Mouse (Mus musculus): ENCODE data around the gene Unc5b. TPM values are rescaled to one million over a fixed set of nuclear protein-coding genes. Genes with fewer than 3 reads are reported as not detected.

Gene Unc5b
- polyA plus RNA-seq, 1 experiment from 2014 or later: 7.9 TPM

DNA sequence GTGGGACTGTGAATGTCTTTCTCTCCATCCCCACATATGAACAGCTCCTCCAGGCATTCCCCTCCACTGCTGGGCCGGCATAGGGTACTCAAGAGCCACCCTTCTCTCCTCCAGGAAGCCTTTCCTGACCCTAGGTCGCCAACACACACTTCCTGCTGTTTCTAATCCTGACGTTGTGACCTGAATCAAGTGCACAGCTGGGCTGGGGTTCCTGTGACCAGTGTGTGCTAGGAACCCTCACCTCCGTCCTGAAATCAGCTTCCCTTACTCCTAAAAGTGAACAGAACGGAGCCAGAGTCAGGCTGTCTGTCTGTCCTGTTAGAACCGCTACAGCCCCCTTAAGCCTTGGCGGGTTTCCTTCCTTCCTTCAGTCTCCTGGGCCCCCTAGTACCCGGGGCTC, 7.6 kb downstream of the Unc5b start:
- Histone ChIP-seq H3K4me1 (ENCODE audit: control insufficient read depth, insufficient read depth, low read length) (peaks cover 74% of the 10 kb centered on the region), H3K36me3 (ENCODE audit: control insufficient read depth, insufficient read depth, low read length) (no peaks in the 10 kb centered on the region), H3K9me3 (ENCODE audit: control insufficient read depth, low read length) (no peaks in the 10 kb centered on the region), H3K9ac (ENCODE audit: low read depth, low read length) (no peak overlapping the region), H3K4me3 (ENCODE audit: low read length) (no peak overlapping the region), H3K27me3 (ENCODE audit: control insufficient read depth, insufficient read depth, low read length) (peaks cover 5% of the 10 kb centered on the region; the same call in 1 of the 2 replicates), H3K27ac (ENCODE audit: low read depth, low read length) (peak overlapping the region; percentile 55), H3K4me2 (replicated peaks; ENCODE audit: low read depth, low read length) (no peak overlapping the region)
- no peak for ATAC-seq (ENCODE audit: low FRiP score, low TSS enrichment)
- 17% methylated on average over 8 of the region's 8 CpGs for WGBS

DNA sequence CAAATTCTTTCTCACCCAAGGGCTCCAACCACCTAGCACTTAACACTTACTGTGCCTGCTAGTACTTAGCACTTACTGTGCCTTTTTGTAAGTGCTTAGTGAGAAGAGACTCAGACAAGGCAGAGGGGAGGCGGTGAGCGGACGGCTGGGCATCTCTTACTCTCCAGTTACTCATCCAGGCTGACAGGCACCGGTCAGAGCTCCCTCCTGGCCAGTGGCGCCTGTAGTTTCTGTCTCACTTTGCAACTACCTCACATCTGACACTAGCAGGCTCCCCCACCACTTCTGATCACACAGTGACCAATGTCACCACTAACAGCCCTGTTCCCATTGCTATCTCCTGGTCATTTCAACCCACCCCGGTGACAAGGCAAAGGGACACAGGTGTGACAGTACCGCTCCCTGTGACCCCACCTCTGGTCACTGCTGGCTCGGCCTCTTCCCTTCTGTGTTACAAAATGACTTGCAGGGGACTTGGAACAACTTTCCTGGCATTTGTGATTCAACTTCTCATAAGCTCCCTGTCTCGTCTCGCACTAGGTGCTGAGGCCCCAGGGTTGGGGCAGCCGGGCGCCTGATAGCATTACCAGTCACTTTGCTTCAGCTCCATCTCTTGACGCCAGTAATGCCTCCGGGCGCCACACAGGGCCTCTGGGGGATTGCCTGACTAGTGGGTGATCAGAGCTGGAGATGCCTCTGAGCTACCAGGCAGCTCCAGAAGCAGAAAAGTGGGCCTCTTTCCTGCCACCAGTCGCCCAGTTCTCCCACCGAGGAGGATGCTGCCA, 8.5 kb downstream of the Unc5b start:
- Histone ChIP-seq H3K4me1 (ENCODE audit: control insufficient read depth, insufficient read depth, low read length) (peaks cover 70% of the 10 kb centered on the region), H3K9ac (ENCODE audit: low read depth, low read length) (no peak overlapping the region), H3K9me3 (ENCODE audit: control insufficient read depth, low read length) (no peaks in the 10 kb centered on the region), H3K4me3 (ENCODE audit: low read length) (no peak overlapping the region), H3K27me3 (ENCODE audit: control insufficient read depth, insufficient read depth, low read length) (no peaks in the 10 kb centered on the region; the same call in 1 of the 2 replicates), H3K27ac (ENCODE audit: low read depth, low read length) (no peak overlapping the region), H3K36me3 (ENCODE audit: control insufficient read depth, insufficient read depth, low read length) (no peaks in the 10 kb centered on the region), H3K4me2 (replicated peaks; ENCODE audit: low read depth, low read length) (no peak overlapping the region)
- ATAC-seq (ENCODE audit: low FRiP score, low TSS enrichment): no peak
- WGBS: 64% methylated on average over 17 of the region's 17 CpGs

- H3K27me3 ChIP-seq (ENCODE audit: control insufficient read depth, insufficient read depth, low read length): no peaks in the 10 kb centered on the region
- WGBS: 51% methylated on average over 7 of the region's 7 CpGs
- H3K4me2 ChIP-seq (replicated peaks; ENCODE audit: low read depth, low read length): no peak overlapping the region
- no peaks in the 10 kb centered on the region for H3K9me3 ChIP-seq (ENCODE audit: control insufficient read depth, low read length)
- no peak overlapping the region for H3K9ac ChIP-seq (ENCODE audit: low read depth, low read length)
- H3K4me3 ChIP-seq (ENCODE audit: low read length): no peak overlapping the region
- no peak for ATAC-seq (ENCODE audit: low FRiP score, low TSS enrichment)
- H3K36me3 ChIP-seq (ENCODE audit: control insufficient read depth, insufficient read depth, low read length): no peaks in the 10 kb centered on the region
- H3K27ac ChIP-seq (ENCODE audit: low read depth, low read length): peak overlapping the region; percentile 30; the same call in 1 of the 2 replicates
- peaks cover 70% of the 10 kb centered on the region for H3K4me1 ChIP-seq (ENCODE audit: control insufficient read depth, insufficient read depth, low read length)
These were observed 9.5 kb downstream of the Unc5b start for GRCm38 (mm10) chr10:60821736-60822358.

GRCm38 (mm10) chr10:60821311-60821710, 10.1 kb downstream of the Unc5b start:
- Histone ChIP-seq H3K4me3 (ENCODE audit: low read length) (no peak overlapping the region), H3K27ac (ENCODE audit: low read depth, low read length) (no peak overlapping the region), H3K4me2 (replicated peaks; ENCODE audit: low read depth, low read length) (no peak overlapping the region), H3K9me3 (ENCODE audit: control insufficient read depth, low read length) (no peaks in the 10 kb centered on the region), H3K27me3 (ENCODE audit: control insufficient read depth, insufficient read depth, low read length) (no peaks in the 10 kb centered on the region), H3K4me1 (ENCODE audit: control insufficient read depth, insufficient read depth, low read length) (peaks cover 70% of the 10 kb centered on the region), H3K9ac (ENCODE audit: low read depth, low read length) (no peak overlapping the region), H3K36me3 (ENCODE audit: control insufficient read depth, insufficient read depth, low read length) (no peaks in the 10 kb centered on the region)
- no peak for ATAC-seq (ENCODE audit: low FRiP score, low TSS enrichment)

DNA sequence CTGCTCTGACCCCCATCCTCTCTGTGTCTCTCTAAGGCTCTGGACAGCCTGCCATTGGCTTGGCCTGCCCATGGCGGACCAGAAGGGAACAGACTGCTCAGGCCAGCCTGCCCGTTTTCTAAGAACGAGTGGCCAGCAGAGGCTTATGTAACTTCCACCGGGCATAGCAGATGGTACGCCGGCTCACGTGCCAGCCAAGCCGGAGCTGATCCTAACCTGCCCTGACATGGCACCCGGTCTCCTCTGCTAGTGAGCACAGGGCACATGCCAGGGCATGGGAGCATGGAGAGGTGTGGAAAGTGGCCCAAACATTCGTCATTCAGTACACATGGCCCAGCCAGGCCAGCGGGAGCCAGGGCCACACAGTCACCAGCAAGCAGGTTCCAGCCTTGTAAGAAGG, 10.8 kb downstream of the Unc5b start:
- Histone ChIP-seq H3K4me2 (replicated peaks; ENCODE audit: low read depth, low read length) (no peak overlapping the region), H3K9me3 (ENCODE audit: control insufficient read depth, low read length) (no peaks in the 10 kb centered on the region), H3K4me1 (ENCODE audit: control insufficient read depth, insufficient read depth, low read length) (peaks cover 72% of the 10 kb centered on the region), H3K27me3 (ENCODE audit: control insufficient read depth, insufficient read depth, low read length) (no peaks in the 10 kb centered on the region), H3K27ac (ENCODE audit: low read depth, low read length) (peak overlapping the region; percentile 30; the same call in 1 of the 2 replicates), H3K4me3 (ENCODE audit: low read length) (no peak overlapping the region), H3K9ac (ENCODE audit: low read depth, low read length) (no peak overlapping the region), H3K36me3 (ENCODE audit: control insufficient read depth, insufficient read depth, low read length) (no peaks in the 10 kb centered on the region)
- ATAC-seq (ENCODE audit: low FRiP score, low TSS enrichment): no peak
- WGBS: 85% methylated on average over 11 of the region's 11 CpGs

GRCm38 (mm10) chr10:60819654-60820192, 11.7 kb downstream of the Unc5b start:
- no peaks in the 10 kb centered on the region for H3K9me3 ChIP-seq (ENCODE audit: control insufficient read depth, low read length)
- no peak overlapping the region for H3K27ac ChIP-seq (ENCODE audit: low read depth, low read length)
- ATAC-seq (ENCODE audit: low FRiP score, low TSS enrichment): no peak
- no peak overlapping the region for H3K4me3 ChIP-seq (ENCODE audit: low read length)
- no peak overlapping the region for H3K9ac ChIP-seq (ENCODE audit: low read depth, low read length)
- peaks cover 72% of the 10 kb centered on the region for H3K4me1 ChIP-seq (ENCODE audit: control insufficient read depth, insufficient read depth, low read length)
- H3K36me3 ChIP-seq (ENCODE audit: control insufficient read depth, insufficient read depth, low read length): no peaks in the 10 kb centered on the region
- 86% methylated on average over 12 of the region's 12 CpGs for whole genome bisulfite sequencing
- H3K4me2 ChIP-seq (replicated peaks; ENCODE audit: low read depth, low read length): no peak overlapping the region
- H3K27me3 ChIP-seq (ENCODE audit: control insufficient read depth, insufficient read depth, low read length): no peaks in the 10 kb centered on the region

DNA sequence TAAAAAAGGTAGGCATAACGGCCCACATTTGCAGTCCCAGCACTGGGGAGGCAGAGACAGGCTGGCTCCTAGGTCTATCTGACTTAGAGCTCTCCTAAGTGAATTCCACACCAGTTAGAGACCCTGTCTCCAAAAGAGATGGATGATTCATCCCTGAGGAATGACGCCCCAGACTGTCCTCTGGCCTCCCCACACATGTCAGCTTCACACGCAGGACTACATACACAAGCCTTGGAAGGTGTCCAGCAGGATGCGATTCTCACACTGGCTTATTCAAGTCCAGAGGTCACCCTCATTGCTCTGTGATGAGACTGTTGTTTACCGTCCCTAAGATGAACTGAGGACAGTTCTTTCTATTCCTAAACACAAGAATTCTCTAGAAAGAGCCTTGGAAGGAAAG, 12.2 kb downstream of the Unc5b start:
- H3K27ac ChIP-seq (ENCODE audit: low read depth, low read length): no peak overlapping the region

DNA sequence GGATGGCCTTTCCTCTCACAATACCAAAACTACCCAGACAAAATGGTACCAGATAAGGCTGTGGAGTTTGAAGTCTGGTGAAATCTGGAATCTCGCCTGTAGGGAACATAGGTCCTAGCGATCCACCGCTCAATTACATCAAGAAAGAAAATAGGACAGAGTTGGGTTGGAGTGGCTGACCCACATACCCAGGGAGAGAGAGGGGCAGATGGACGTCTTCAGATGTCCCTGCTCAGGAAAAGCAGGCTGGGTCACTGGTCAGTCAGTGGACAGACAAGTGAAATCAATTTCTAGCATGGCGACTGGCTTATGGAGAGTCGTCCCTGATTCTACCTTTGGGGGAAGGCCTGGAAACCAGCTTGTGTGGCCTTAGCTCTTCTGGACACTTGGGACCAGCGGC, 12.7 kb downstream of the Unc5b start:
- no peaks in the 10 kb centered on the region for H3K9me3 ChIP-seq (ENCODE audit: control insufficient read depth, low read length)
- no peaks in the 10 kb centered on the region for H3K27me3 ChIP-seq (ENCODE audit: control insufficient read depth, insufficient read depth, low read length)
- ATAC-seq (ENCODE audit: low FRiP score, low TSS enrichment): no peak
- no peak overlapping the region for H3K9ac ChIP-seq (ENCODE audit: low read depth, low read length)
- no peaks in the 10 kb centered on the region for H3K36me3 ChIP-seq (ENCODE audit: control insufficient read depth, insufficient read depth, low read length)
- H3K4me1 ChIP-seq (ENCODE audit: control insufficient read depth, insufficient read depth, low read length): peaks cover 72% of the 10 kb centered on the region
- H3K27ac ChIP-seq (ENCODE audit: low read depth, low read length): no peak overlapping the region
- no peak overlapping the region for H3K4me3 ChIP-seq (ENCODE audit: low read length)
- H3K4me2 ChIP-seq (replicated peaks; ENCODE audit: low read depth, low read length): no peak overlapping the region
- WGBS: 87% methylated on average over 7 of the region's 7 CpGs

More for the DNA sequence above, 12.2 kb downstream of the Unc5b start:
- peaks cover 72% of the 10 kb centered on the region for H3K4me1 ChIP-seq (ENCODE audit: control insufficient read depth, insufficient read depth, low read length)
- H3K36me3 ChIP-seq (ENCODE audit: control insufficient read depth, insufficient read depth, low read length): no peaks in the 10 kb centered on the region
- WGBS: 64% methylated on average over 5 of the region's 5 CpGs
- no peaks in the 10 kb centered on the region for H3K27me3 ChIP-seq (ENCODE audit: control insufficient read depth, insufficient read depth, low read length)
- H3K4me3 ChIP-seq (ENCODE audit: low read length): no peak overlapping the region
- ATAC-seq (ENCODE audit: low FRiP score, low TSS enrichment): no peak
- H3K4me2 ChIP-seq (replicated peaks; ENCODE audit: low read depth, low read length): no peak overlapping the region
- no peak overlapping the region for H3K9ac ChIP-seq (ENCODE audit: low read depth, low read length)
- no peaks in the 10 kb centered on the region for H3K9me3 ChIP-seq (ENCODE audit: control insufficient read depth, low read length)

- ATAC-seq (ENCODE audit: low FRiP score, low TSS enrichment): no peak
- Histone ChIP-seq H3K4me1 (ENCODE audit: control insufficient read depth, insufficient read depth, low read length) (peaks cover 72% of the 10 kb centered on the region), H3K9ac (ENCODE audit: low read depth, low read length) (no peak overlapping the region), H3K36me3 (ENCODE audit: control insufficient read depth, insufficient read depth, low read length) (no peaks in the 10 kb centered on the region), H3K9me3 (ENCODE audit: control insufficient read depth, low read length) (no peaks in the 10 kb centered on the region), H3K27me3 (ENCODE audit: control insufficient read depth, insufficient read depth, low read length) (no peaks in the 10 kb centered on the region), H3K27ac (ENCODE audit: low read depth, low read length) (no peak overlapping the region), H3K4me2 (replicated peaks; ENCODE audit: low read depth, low read length) (no peak overlapping the region), H3K4me3 (ENCODE audit: low read length) (no peak overlapping the region)
- WGBS: 92% methylated on average over 6 of the region's 6 CpGs
These were observed 13.5 kb downstream of the Unc5b start for GRCm38 (mm10) chr10:60817868-60818267.
